Mouse (Mus musculus) bone marrow, adult 2 months (tissue): ENCODE results near the gene Lin52.

Source experiments
- CTCF ChIP-seq: fragments of 200-500 bp; IDR thresholded peaks from 2 replicates; pipeline ENCODE4 v1.5.1; 2011; ENCODE audit warnings: low read length, control low read depth; ENCODE audit not compliant: control insufficient read depth, insufficient read depth
- POLR2A ChIP-seq: fragments of 200-500 bp; IDR thresholded peaks from 2 replicates; pipeline ENCODE4 v1.6.1; 2011; ENCODE audit warnings: low read depth, mild to moderate bottlenecking, control low read depth, low read length, borderline replicate concordance; ENCODE audit not compliant: control insufficient read depth

DNA sequence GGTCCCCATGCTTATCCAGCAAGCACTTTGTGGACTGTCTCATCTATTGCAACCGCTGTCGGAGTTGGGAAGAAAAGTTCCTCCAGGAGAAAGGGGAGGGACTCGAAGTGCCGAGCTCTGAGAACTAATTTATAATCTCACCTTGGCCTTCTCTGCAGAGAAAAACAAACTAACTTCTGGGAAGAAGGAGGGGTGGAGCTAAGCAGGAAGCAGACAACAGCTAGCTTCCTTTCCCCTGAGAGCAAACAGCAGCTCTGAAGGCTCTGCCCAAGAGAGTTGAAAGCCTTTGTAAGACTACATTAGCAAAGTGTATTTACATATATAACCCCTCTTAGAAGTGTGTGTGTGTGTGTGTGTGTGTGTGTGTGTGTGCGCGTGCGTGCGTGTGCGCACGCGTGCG is 74.2 kb downstream of the Lin52 start:
- TF ChIP-seq CTCF (no peak), POLR2A (no peak)
